Mouse (Mus musculus) cerebellum, postnatal 10 days (tissue): ENCODE results near the gene Smad9.

Experiments used
- DNase-seq, 2 experiments: peaks; one replicate each; pipeline ENCODE4 v3.0.0; 2021; ENCODE audit warnings: mixed read lengths in 2 of 2

Gene Smad9

DNA sequence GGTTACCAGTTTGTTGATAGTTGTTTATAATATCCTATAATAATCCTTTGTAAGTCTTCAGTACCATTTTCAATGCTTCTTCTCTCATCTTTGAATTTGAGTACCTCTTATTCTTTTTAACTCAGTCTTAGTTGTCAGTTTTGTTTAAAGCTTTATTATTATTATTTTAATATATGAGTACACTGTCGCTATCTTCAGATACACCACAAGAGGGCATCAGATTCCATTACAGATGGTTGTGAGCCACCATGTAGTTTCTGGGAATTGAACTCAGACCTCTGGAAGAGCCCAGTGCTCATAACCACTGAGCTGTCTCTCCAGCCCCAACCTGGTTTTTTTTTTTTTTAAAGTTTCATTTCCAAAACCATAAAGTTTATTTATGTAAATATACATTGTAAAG lies 56.2 kb downstream of the Smad9 start:
- DNase-seq, result no peak

DNA sequence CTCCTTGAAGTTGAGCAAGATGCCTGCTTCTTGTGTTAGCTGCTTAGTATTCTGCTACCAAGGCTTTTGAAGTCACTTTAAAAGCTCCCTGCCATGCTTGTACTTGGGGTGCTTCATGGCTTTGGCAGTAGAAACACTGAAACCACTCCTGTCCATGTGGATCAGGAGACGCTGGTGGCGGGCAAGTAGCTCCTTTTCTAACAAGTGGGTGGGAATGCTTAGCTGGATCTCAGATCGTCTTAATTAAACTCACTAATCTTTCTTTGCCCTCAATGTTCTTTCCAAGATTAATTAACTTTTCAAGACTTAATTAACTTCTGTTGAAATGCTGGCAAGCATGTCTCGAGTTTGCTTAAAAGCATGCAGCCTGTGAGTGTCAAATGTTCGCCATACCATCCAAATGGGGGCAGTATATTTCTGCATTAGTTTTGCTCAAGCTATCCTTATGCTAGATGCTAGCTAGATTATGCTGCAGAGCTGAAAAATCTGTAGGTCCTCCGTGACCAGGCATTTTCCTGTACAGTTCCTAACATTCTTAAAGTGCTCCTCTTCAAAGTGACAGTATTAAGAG lies 58.1 kb downstream of the Smad9 start:
- no peak for DNase-seq

DNA sequence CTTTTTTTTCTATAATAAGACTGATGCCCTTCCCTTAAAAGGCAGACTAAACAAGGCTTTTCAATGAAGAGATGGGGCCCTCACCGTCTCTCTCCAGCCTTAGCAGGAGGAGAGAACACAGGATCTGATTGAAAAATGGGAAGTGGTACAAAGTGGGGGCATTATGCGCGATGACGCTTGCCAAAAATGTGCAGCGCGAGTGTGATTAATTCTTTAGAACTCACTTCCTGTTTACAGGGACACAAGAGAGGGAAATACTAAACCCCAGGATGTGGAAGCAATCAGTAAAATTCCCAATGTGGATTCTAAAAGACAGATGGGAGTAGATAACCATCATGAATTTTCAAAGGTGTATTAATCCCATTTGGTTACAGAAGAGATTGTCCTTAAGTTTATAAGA lies 59.2 kb downstream of the Smad9 start:
- DNase-seq, result no peak

DNA sequence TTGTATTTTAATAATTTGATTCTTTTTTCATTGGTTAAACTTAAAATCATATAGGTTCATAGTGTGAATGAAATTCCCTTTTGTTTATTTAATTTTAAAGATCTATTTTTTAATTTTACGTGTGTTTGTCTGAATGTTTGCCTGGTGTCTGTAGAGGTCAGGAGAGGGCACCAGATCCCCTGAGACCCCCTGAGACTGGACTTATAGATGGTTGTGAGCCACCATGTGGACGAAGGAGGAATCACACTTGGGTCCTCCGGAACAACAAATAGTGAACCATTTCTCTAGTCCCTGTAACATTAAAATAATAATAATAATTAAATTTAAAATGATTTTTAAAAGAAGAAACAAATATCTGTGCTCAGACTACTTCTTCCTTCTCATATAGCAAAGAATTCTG lies 59.9 kb downstream of the Smad9 start:
- DNase-seq, result peak; percentile 85

DNA sequence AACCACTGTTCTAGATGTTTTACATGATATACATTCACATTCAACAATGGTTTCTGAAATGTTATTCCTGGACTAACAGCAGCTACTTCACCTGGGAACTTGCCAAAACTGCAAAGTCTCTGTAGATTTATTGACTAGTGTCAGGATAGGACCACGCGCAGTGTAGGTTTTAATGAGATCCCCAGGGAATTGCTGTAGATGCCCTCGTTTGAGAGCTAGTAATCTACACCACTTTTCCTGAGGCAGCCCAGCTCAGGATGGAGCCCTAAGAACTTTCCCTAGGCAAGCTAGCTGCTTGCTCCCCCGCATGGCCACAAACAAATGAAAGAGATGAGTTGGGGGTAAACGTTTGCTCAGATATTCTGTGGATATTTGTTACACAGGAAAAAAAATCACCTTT lies 67.1 kb downstream of the Smad9 start:
- DNase-seq, result no peak

DNA sequence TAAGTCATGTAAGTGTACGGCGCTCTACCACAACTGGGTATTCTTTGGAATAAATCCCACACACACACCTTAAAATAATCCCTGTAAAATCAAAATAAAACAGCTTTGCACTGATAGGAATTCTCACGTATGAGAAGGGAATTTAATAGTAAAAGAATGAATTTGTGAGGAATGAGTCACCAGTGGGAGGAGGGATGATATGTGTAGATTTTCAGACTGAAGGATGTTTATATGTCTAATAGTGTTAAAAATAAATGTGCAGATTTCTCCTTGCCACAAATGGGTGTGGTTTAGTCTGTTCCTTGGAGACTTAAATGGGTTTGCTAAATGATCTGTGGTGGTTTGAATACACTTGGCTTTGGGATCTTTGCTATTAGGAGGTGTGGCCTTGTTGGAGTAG lies 77.1 kb downstream of the Smad9 start:
- no peak for DNase-seq

DNA sequence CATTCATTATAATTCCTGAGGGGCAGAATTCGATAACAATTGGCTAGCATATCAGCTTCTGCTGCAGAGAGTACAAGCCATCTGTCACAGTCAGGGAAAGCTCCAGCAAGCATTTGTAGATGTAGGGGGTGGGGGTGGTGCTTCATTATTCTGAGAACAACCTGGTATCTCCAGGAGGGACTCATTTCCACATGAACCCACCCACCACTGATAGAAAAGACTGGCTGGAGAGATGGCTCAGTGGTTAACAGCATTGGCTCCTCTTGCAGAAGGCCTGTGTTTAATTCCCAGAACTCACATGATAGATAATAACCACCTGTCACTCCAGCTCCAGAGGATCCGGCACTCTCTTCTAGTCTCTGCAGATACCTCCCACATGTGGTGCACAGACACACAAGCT lies 80.0 kb downstream of the Smad9 start:
- DNase-seq, result peak; percentile 63 to 70
